Mouse (Mus musculus) bone marrow macrophage, adult 2 months (primary cell): ENCODE data around the gene Zfp874a.

ENCODE experiments used
- CTCF ChIP-seq: IDR thresholded peaks from 2 replicates; pipeline ENCODE4 v1.5.1; 2012; ENCODE audit warnings: low read depth, mild to moderate bottlenecking, low read length, moderate library complexity
- POLR2A ChIP-seq: IDR thresholded peaks from 2 replicates; pipeline ENCODE4 v1.6.1; 2012; ENCODE audit warnings: mild to moderate bottlenecking, low read depth, low read length, borderline replicate concordance

- no peak for TF ChIP-seq CTCF
- no peak for TF ChIP-seq POLR2A
These were observed 541 bp upstream of the Zfp874a start for GRCm38 (mm10) chr13:67452021-67452309.
